Mouse (Mus musculus) megakaryocyte, embryonic 14.5 days (primary cell): ENCODE data around the gene Opcml. TPM values are rescaled to one million over a fixed set of nuclear protein-coding genes. Genes with fewer than 3 reads are reported as not detected.

Experiments
- H3K27me3 ChIP-seq: replicated peaks from 2 replicates; pipeline ENCODE3; 2012; ENCODE audit warnings: inconsistent platforms
- H3K36me3 ChIP-seq: replicated peaks from 2 replicates; pipeline ENCODE3; 2012; ENCODE audit warnings: low read length, inconsistent platforms, mixed read lengths
- H3K4me1 ChIP-seq: 2 replicates; pipeline ENCODE4 v1.6.1; 2012; ENCODE audit warnings: inconsistent platforms
- H3K4me3 ChIP-seq: replicated peaks from 2 replicates; pipeline ENCODE3; 2012; ENCODE audit warnings: moderate library complexity, mild to moderate bottlenecking, inconsistent platforms
- H3K9me3 ChIP-seq: 2 replicates; pipeline ENCODE4 v1.6.1; 2012; ENCODE audit warnings: inconsistent platforms
- FLI1 ChIP-seq: IDR thresholded peaks from 2 replicates; pipeline ENCODE4 v1.6.1; 2012; ENCODE audit warnings: low read length, inconsistent platforms, mixed read lengths
- GATA1 ChIP-seq: IDR thresholded peaks from 3 replicates; pipeline ENCODE4 v1.6.1; 2012; ENCODE audit warnings: mixed read lengths, low read length, inconsistent platforms, borderline replicate concordance
- polyA plus RNA-seq: library from polyadenylated mRNA; stranded (reverse); fragments of >175 nt; gene quantifications from 2 replicates; pipeline ENCODE4 v1.2.3, GENCODE M21; 2012; ENCODE audit warnings: low replicate concordance; ENCODE audit not compliant: insufficient read depth

Opcml gene
- polyA plus RNA-seq, 1 experiment, result 0.07 TPM

GRCm38 (mm10) chr9:27986604-27987588 is 196.3 kb downstream of the Opcml start:
- Histone ChIP-seq H3K9me3 (peaks cover 11% of the 10 kb centered on the region), H3K4me3 (no peak overlapping the region), H3K4me1 (no peaks in the 10 kb centered on the region), H3K27me3 (no peaks in the 10 kb centered on the region), H3K36me3 (no peaks in the 10 kb centered on the region)
- no peak for TF ChIP-seq GATA1
- TF ChIP-seq FLI1, result no peak

DNA sequence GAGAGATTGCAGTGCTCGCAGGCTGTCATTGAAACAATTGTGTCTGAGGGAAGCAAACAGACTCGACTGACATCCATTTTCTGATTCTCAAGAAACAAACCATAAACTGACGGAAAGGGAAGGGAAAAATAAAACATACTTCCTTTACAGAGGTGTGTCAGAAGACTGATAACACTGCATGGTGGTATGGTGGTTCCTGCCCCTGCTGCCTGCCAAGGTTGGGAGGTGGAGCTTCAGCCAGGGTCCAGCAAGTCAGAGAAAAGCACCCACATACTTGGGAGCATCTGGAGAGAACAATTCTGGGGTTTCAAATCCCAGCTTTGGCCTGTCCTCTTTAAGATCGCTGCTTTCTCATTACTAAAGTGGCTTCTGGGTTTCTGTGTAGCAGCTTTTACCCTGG is 201.0 kb downstream of the Opcml start:
- peaks cover 11% of the 10 kb centered on the region for H3K9me3 ChIP-seq
- no peak for TF ChIP-seq GATA1
- TF ChIP-seq FLI1, result no peak
- no peaks in the 10 kb centered on the region for H3K36me3 ChIP-seq
- H3K4me3 ChIP-seq, result no peak overlapping the region
- H3K4me1 ChIP-seq, result no peaks in the 10 kb centered on the region
- no peaks in the 10 kb centered on the region for H3K27me3 ChIP-seq

DNA sequence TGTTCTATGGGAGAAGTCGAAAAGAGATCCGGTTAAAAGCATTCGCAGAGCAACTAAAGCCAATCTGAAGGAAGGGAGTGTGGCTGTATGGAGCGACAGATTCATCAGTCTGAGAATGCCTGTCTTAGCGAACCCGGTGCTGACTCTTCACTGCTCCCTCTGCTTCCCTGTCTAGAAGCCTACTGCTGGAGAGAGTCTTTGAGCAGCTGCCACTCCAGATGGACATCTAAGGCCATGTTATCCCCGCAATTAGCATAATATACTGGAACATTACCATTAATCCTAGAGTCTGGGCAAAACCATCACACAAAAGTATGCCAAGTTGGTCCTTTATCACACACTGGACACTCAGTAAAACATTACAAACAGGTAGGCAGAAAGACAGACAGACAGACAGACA is 206.0 kb downstream of the Opcml start:
- Histone ChIP-seq H3K36me3 (no peaks in the 10 kb centered on the region), H3K4me3 (no peak overlapping the region), H3K9me3 (no peaks in the 10 kb centered on the region), H3K27me3 (no peaks in the 10 kb centered on the region), H3K4me1 (no peaks in the 10 kb centered on the region)
- TF ChIP-seq FLI1, result no peak
- TF ChIP-seq GATA1, result no peak

GRCm38 (mm10) chr9:27998767-27999166 is 208.2 kb downstream of the Opcml start:
- Histone ChIP-seq H3K36me3 (no peaks in the 10 kb centered on the region), H3K9me3 (no peaks in the 10 kb centered on the region), H3K27me3 (no peaks in the 10 kb centered on the region), H3K4me1 (no peaks in the 10 kb centered on the region), H3K4me3 (no peak overlapping the region)
- TF ChIP-seq FLI1 (no peak), GATA1 (no peak)

DNA sequence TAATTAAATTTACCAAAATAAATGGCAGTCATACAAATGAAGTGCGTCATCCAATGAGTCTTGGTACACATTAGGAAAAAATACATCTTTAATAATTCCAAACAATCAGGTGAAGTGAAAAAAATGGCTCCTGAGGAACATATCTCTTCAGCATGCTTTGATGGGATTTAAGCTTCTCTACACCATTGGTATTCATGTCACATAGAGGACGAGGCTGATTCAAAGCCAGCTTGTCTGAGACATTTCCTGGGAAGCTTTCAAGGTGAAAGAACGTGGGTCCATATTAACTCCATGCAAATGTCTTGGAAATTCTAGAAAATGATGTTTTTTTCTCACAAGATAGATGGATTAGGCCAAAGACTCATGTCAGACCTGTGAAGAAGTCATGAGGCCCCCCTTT is 212.6 kb downstream of the Opcml start:
- no peaks in the 10 kb centered on the region for H3K4me1 ChIP-seq
- peaks cover 6% of the 10 kb centered on the region; the same call in 1 of the 2 replicates for H3K9me3 ChIP-seq
- H3K27me3 ChIP-seq, result no peaks in the 10 kb centered on the region
- no peaks in the 10 kb centered on the region for H3K36me3 ChIP-seq
- TF ChIP-seq FLI1 (no peak), GATA1 (no peak)
- no peak overlapping the region for H3K4me3 ChIP-seq

DNA sequence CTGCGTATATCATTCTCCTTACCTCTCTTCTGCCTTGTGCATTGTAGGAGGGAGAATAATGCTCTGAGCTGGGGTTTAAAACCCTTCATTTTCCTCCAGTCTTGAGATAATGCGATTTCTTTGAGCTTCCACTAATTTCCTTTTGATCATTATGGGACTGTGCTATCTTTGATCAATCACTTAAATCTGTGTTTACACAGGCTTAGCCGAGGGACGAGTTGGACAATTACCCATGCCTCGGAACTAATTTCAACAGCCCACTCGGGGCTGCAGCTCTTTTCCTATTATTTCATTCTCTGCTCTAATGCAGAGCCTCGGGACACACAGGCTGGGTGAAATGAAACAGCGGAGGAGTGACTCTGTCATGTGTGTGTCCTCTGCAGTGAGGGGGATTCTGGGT is 220.9 kb downstream of the Opcml start:
- TF ChIP-seq FLI1 (no peak), GATA1 (no peak)
- Histone ChIP-seq H3K27me3 (no peaks in the 10 kb centered on the region), H3K9me3 (peaks cover 1% of the 10 kb centered on the region; the same call in 1 of the 2 replicates), H3K36me3 (no peaks in the 10 kb centered on the region), H3K4me1 (no peaks in the 10 kb centered on the region), H3K4me3 (no peak overlapping the region)

GRCm38 (mm10) chr9:28012664-28013063 is 222.1 kb downstream of the Opcml start:
- Histone ChIP-seq H3K36me3 (no peaks in the 10 kb centered on the region), H3K4me3 (no peak overlapping the region), H3K9me3 (no peaks in the 10 kb centered on the region; the same call in 1 of the 2 replicates), H3K4me1 (no peaks in the 10 kb centered on the region), H3K27me3 (no peaks in the 10 kb centered on the region)
- no peak for TF ChIP-seq GATA1
- TF ChIP-seq FLI1, result no peak

- no peaks in the 10 kb centered on the region; the same call in 1 of the 2 replicates for H3K9me3 ChIP-seq
- no peaks in the 10 kb centered on the region for H3K36me3 ChIP-seq
- no peaks in the 10 kb centered on the region for H3K27me3 ChIP-seq
- no peak for TF ChIP-seq GATA1
- TF ChIP-seq FLI1, result no peak
- H3K4me3 ChIP-seq, result no peak overlapping the region
- H3K4me1 ChIP-seq, result no peaks in the 10 kb centered on the region
Measured at GRCm38 (mm10) chr9:28013192-28013591, 222.6 kb downstream of the Opcml start.

GRCm38 (mm10) chr9:28028156-28028555 is 237.6 kb downstream of the Opcml start:
- no peak overlapping the region for H3K4me3 ChIP-seq
- H3K4me1 ChIP-seq, result no peaks in the 10 kb centered on the region
- no peaks in the 10 kb centered on the region for H3K27me3 ChIP-seq
- no peaks in the 10 kb centered on the region for H3K36me3 ChIP-seq
- peaks cover 3% of the 10 kb centered on the region; the same call in 1 of the 2 replicates for H3K9me3 ChIP-seq
- no peak for TF ChIP-seq FLI1
- TF ChIP-seq GATA1, result no peak

GRCm38 (mm10) chr9:28028788-28029393 is 238.3 kb downstream of the Opcml start:
- TF ChIP-seq FLI1 (no peak), GATA1 (no peak)
- Histone ChIP-seq H3K4me1 (no peaks in the 10 kb centered on the region), H3K4me3 (no peak overlapping the region), H3K27me3 (no peaks in the 10 kb centered on the region), H3K9me3 (peaks cover 3% of the 10 kb centered on the region; the same call in 1 of the 2 replicates), H3K36me3 (no peaks in the 10 kb centered on the region)
